Mouse (Mus musculus) MEL (cell line): ENCODE measurements around the gene Dapk2. TPM values are rescaled to one million over a fixed set of nuclear protein-coding genes. Genes with fewer than 3 reads are reported as not detected.
A peak's percentile ranks its signal among the peaks of the same experiment; 100 is the strongest.

Source experiments
- DNase-seq: peaks from one replicate; pipeline ENCODE4 v3.0.0; 2011; ENCODE audit warnings: low read depth, low spot score
- H3K27ac ChIP-seq: 2 replicates; pipeline ENCODE4 v1.5.1; 2012; ENCODE audit warnings: low read depth, mild to moderate bottlenecking, control low read depth, low read length, moderate library complexity; ENCODE audit not compliant: control insufficient read depth
- H3K27me3 ChIP-seq, 2 experiments: fragments of 150-350 bp in 1 of 2; sonication (generic) in 1 of 2; 2 replicates each; pipeline ENCODE4 v1.6.1; 2012; ENCODE audit warnings: low read length in 2 of 2, mild to moderate bottlenecking in 2 of 2, improper control_type of control experiment in 1 of 2, moderate library complexity in 1 of 2; ENCODE audit not compliant: insufficient read depth in 2 of 2, control insufficient read depth in 1 of 2
- H3K36me3 ChIP-seq, 2 experiments: 2 replicates each; pipeline ENCODE4 v1.6.1; 2012 to 2014; ENCODE audit warnings: low read length in 2 of 2, improper control_type of control experiment in 1 of 2, inconsistent platforms in 1 of 2, mild to moderate bottlenecking in 1 of 2; ENCODE audit not compliant: insufficient read depth in 2 of 2, control insufficient read depth in 1 of 2
- H3K4me1 ChIP-seq, 2 experiments: fragments of 150-350 bp in 1 of 2; sonication (generic) in 1 of 2; 2 replicates each; pipeline ENCODE4 v1.6.1; 2012; ENCODE audit warnings: low read length in 2 of 2, improper control_type of control experiment in 1 of 2, mild to moderate bottlenecking in 1 of 2; ENCODE audit not compliant: insufficient read depth in 2 of 2, control insufficient read depth in 1 of 2
- H3K4me3 ChIP-seq, 2 experiments: fragments of 150-350 bp in 1 of 2; sonication (generic) in 1 of 2; 2 replicates each; pipeline ENCODE4 v1.5.1; 2012; ENCODE audit warnings: low read depth in 2 of 2, low read length in 2 of 2, mild to moderate bottlenecking in 2 of 2, moderate library complexity in 2 of 2, control low read depth in 1 of 2, improper control_type of control experiment in 1 of 2; ENCODE audit not compliant: control insufficient read depth in 1 of 2, insufficient read depth in 1 of 2
- H3K79me2 ChIP-seq: 2 replicates; pipeline ENCODE4 v1.6.1; 2012; ENCODE audit warnings: mild to moderate bottlenecking, low read length, moderate library complexity; ENCODE audit not compliant: control insufficient read depth, poor library complexity, insufficient read depth
- H3K9ac ChIP-seq: 2 replicates; pipeline ENCODE4 v1.6.1; 2012; ENCODE audit warnings: low read depth, mild to moderate bottlenecking, control low read depth, low read length, moderate library complexity; ENCODE audit not compliant: control insufficient read depth, poor library complexity, severe bottlenecking
- H3K9me3 ChIP-seq: fragments of 150-350 bp; sonication (generic); replicated peaks from 2 replicates; pipeline ENCODE4 v1.6.1; 2012; ENCODE audit warnings: mild to moderate bottlenecking, low read length, improper control_type of control experiment, moderate library complexity; ENCODE audit not compliant: insufficient read depth
- CHD1 ChIP-seq: IDR thresholded peaks from 2 replicates; pipeline ENCODE4 v1.6.1; 2012; ENCODE audit warnings: low read depth, mild to moderate bottlenecking, inconsistent platforms, low read length, improper control_type of control experiment
- CHD2 ChIP-seq: IDR thresholded peaks from 2 replicates; pipeline ENCODE4 v1.6.1; 2011; ENCODE audit warnings: low read length, improper control_type of control experiment
- E2F4 ChIP-seq: IDR thresholded peaks from 2 replicates; pipeline ENCODE4 v1.6.1; 2011; ENCODE audit warnings: low read depth, low read length, improper control_type of control experiment, borderline replicate concordance
- ELF1 ChIP-seq: IDR thresholded peaks from 2 replicates; pipeline ENCODE4 v1.6.1; 2014; ENCODE audit warnings: low read depth, mild to moderate bottlenecking, inconsistent platforms, low read length, improper control_type of control experiment, moderate library complexity
- EP300 ChIP-seq, 2 experiments: IDR thresholded peaks; 2 replicates each; pipeline ENCODE4 v1.6.1; 2011; ENCODE audit warnings: improper control_type of control experiment in 2 of 2, low read length in 2 of 2, low read depth in 1 of 2, mild to moderate bottlenecking in 1 of 2
- ETS1 ChIP-seq: IDR thresholded peaks from 2 replicates; pipeline ENCODE4 v1.6.1; 2012; ENCODE audit warnings: low read depth, mild to moderate bottlenecking, inconsistent platforms, low read length, improper control_type of control experiment, moderate library complexity
- GABPA ChIP-seq: IDR thresholded peaks from 2 replicates; pipeline ENCODE4 v1.6.1; 2012; ENCODE audit warnings: low read depth, mild to moderate bottlenecking, inconsistent platforms, low read length, improper control_type of control experiment, moderate library complexity
- GATA1 ChIP-seq: IDR thresholded peaks from 2 replicates; pipeline ENCODE4 v1.6.1; 2011; ENCODE audit warnings: low read depth, low read length, improper control_type of control experiment
- HCFC1 ChIP-seq: IDR thresholded peaks from 2 replicates; pipeline ENCODE4 v1.6.1; 2012; ENCODE audit warnings: low read depth, mild to moderate bottlenecking, inconsistent platforms, low read length, improper control_type of control experiment, moderate library complexity
- MAFK ChIP-seq: IDR thresholded peaks from 2 replicates; pipeline ENCODE4 v1.6.1; 2011; ENCODE audit warnings: low read depth, mild to moderate bottlenecking, low read length, improper control_type of control experiment, borderline replicate concordance
- MAZ ChIP-seq: IDR thresholded peaks from 2 replicates; pipeline ENCODE4 v1.6.1; 2012; ENCODE audit warnings: low read depth, mild to moderate bottlenecking, inconsistent platforms, low read length, improper control_type of control experiment
- MXI1 ChIP-seq: IDR thresholded peaks from 2 replicates; pipeline ENCODE4 v1.6.1; 2011; ENCODE audit warnings: mild to moderate bottlenecking, low read depth, low read length, improper control_type of control experiment
- MYB ChIP-seq: IDR thresholded peaks from 2 replicates; pipeline ENCODE4 v1.6.1; 2011; ENCODE audit warnings: mild to moderate bottlenecking, low read depth, low read length, improper control_type of control experiment
- NELFE ChIP-seq: IDR thresholded peaks from 2 replicates; pipeline ENCODE4 v1.6.1; 2011; ENCODE audit warnings: low read depth, low read length, improper control_type of control experiment
- POLR2A ChIP-seq, 2 experiments: IDR thresholded peaks; 2 replicates each; pipeline ENCODE4 v1.6.1; 2011 to 2012; ENCODE audit warnings: low read length in 2 of 2, mild to moderate bottlenecking in 2 of 2, control low read depth in 1 of 2, improper control_type of control experiment in 1 of 2, low read depth in 1 of 2, moderate library complexity in 1 of 2; ENCODE audit not compliant: control insufficient read depth in 1 of 2, insufficient read depth in 1 of 2, poor library complexity in 1 of 2
- POLR2AphosphoS2 ChIP-seq: IDR thresholded peaks from 2 replicates; pipeline ENCODE4 v1.6.1; 2011; ENCODE audit warnings: low read length, improper control_type of control experiment
- POLR2AphosphoS5 ChIP-seq: IDR thresholded peaks from 2 replicates; pipeline ENCODE4 v1.6.1; 2012; ENCODE audit warnings: low read depth, borderline replicate concordance, mild to moderate bottlenecking, inconsistent platforms, low read length, moderate library complexity, mixed read lengths
- RAD21 ChIP-seq: IDR thresholded peaks from 2 replicates; pipeline ENCODE4 v1.6.1; 2011; ENCODE audit warnings: mild to moderate bottlenecking, low read depth, low read length, improper control_type of control experiment
- SIN3A ChIP-seq: IDR thresholded peaks from 2 replicates; pipeline ENCODE4 v1.6.1; 2012; ENCODE audit warnings: low read length, improper control_type of control experiment, inconsistent platforms
- TBP ChIP-seq: IDR thresholded peaks from 2 replicates; pipeline ENCODE4 v1.8.0; 2011; ENCODE audit warnings: low read depth, low read length, improper control_type of control experiment
- TCF12 ChIP-seq: IDR thresholded peaks from 2 replicates; pipeline ENCODE4 v1.6.1; 2014; ENCODE audit warnings: low read depth, mild to moderate bottlenecking, inconsistent platforms, low read length, improper control_type of control experiment, moderate library complexity
- UBTF ChIP-seq: IDR thresholded peaks from 2 replicates; pipeline ENCODE4 v1.6.1; 2012; ENCODE audit warnings: low read depth, mild to moderate bottlenecking, inconsistent platforms, low read length, improper control_type of control experiment, moderate library complexity, borderline replicate concordance; ENCODE audit not compliant: insufficient read depth
- ZC3H11A ChIP-seq: IDR thresholded peaks from 2 replicates; pipeline ENCODE4 v1.6.1; 2012; ENCODE audit warnings: low read depth, mild to moderate bottlenecking, inconsistent platforms, low read length, improper control_type of control experiment
- ZKSCAN1 ChIP-seq: IDR thresholded peaks from 2 replicates; pipeline ENCODE4 v1.6.1; 2012; ENCODE audit warnings: low read depth, mild to moderate bottlenecking, inconsistent platforms, low read length, improper control_type of control experiment, moderate library complexity
- ZNF384 ChIP-seq: IDR thresholded peaks from 2 replicates; pipeline ENCODE4 v1.6.1; 2012; ENCODE audit warnings: low read depth, mild to moderate bottlenecking, inconsistent platforms, low read length, improper control_type of control experiment
- polyA plus RNA-seq, 2 experiments: library from polyadenylated mRNA; stranded (reverse) in 1 of 2; unstranded in 1 of 2; fragments of >175 nt in 1 of 2; fragments of >200 nt in 1 of 2; gene quantifications; 2 replicates each; pipeline versions ENCODE4 v1.2.1 to v1.2.4; 2012; ENCODE audit warnings: low replicate concordance in 2 of 2, low read depth in 1 of 2; ENCODE audit not compliant: insufficient read length in 2 of 2, insufficient read depth in 1 of 2, missing spikeins in 1 of 2
- total RNA-seq: library from RNA; depleted of rRNA; stranded (reverse); fragments of 300-350 nt; gene quantifications from 2 replicates; pipeline ENCODE4 v1.2.3, GENCODE M21; 2012

The Dapk2 gene
- total and polyA plus RNA-seq, 3 experiments: 5.8 to 8.3 TPM; not detected in 1

- H3K79me2 ChIP-seq: no peaks in the 10 kb centered on the region
- H3K36me3 ChIP-seq: peaks cover 0 to 12% of the 10 kb centered on the region in 2 experiments; a peak in 2 of 4 replicates
- DNase-seq: peak; percentile 59
- no peaks in the 10 kb centered on the region for H3K27me3 ChIP-seq
- H3K4me1 ChIP-seq: peaks cover 13% of the 10 kb centered on the region in 2 experiments
- no peak for TF ChIP-seq UBTF
- peak; percentile 39 for TF ChIP-seq GATA1
- 0 out of 2 replicates have a peak, but pooled peaks have one; percentile 32 for TF ChIP-seq ETS1
- peak; percentile 62 to 80 for TF ChIP-seq EP300 (IDR thresholded peaks at IDR 0.05; ENCODE audit: low read depth in 1 of 2, low read length in 2 of 2)
- TF ChIP-seq MYB: peak; percentile 37; the same call in 1 of the 2 replicates
- no peak overlapping the region for H3K9ac ChIP-seq
- peak overlapping the region; percentile 17; the same call in 1 of the 2 replicates for H3K27ac ChIP-seq
- no peak overlapping the region; a peak in 1 of 4 replicates for H3K4me3 ChIP-seq
- no peaks in the 10 kb centered on the region for H3K9me3 ChIP-seq
These were observed 105.7 kb downstream of the Dapk2 start for GRCm38 (mm10) chr9:66263701-66264100.

- Histone ChIP-seq H3K4me1 (peaks cover 13% of the 10 kb centered on the region in 2 experiments), H3K27me3 (no peaks in the 10 kb centered on the region), H3K27ac (no peak overlapping the region), H3K79me2 (no peaks in the 10 kb centered on the region), H3K36me3 (peaks cover 0 to 12% of the 10 kb centered on the region in 2 experiments; a peak in 2 of 4 replicates), H3K9ac (no peak overlapping the region)
- no peak for DNase-seq
- TF ChIP-seq NELFE (no peak), POLR2AphosphoS5 (no peak)
- TF ChIP-seq, all 39 proteins: peak for 0
- no peaks in the 10 kb centered on the region for H3K9me3 ChIP-seq
- H3K4me3 ChIP-seq: no peak overlapping the region
These were observed 107.6 kb downstream of the Dapk2 start for GRCm38 (mm10) chr9:66265645-66266044.

- H3K9ac ChIP-seq: no peak overlapping the region
- no peaks in the 10 kb centered on the region for H3K79me2 ChIP-seq
- H3K36me3 ChIP-seq: peaks cover 0 to 12% of the 10 kb centered on the region in 2 experiments; a peak in 2 of 4 replicates
- H3K27me3 ChIP-seq: no peaks in the 10 kb centered on the region
- no peaks in the 10 kb centered on the region for H3K9me3 ChIP-seq
- H3K4me3 ChIP-seq: no peak overlapping the region
- H3K27ac ChIP-seq: no peak overlapping the region
- no peak for TF ChIP-seq ZNF384
- no peak for TF ChIP-seq HCFC1
- TF ChIP-seq ZC3H11A: no peak
- no peak for TF ChIP-seq GABPA
- no peak for TF ChIP-seq CHD1
- TF ChIP-seq MYB: no peak
- TF ChIP-seq POLR2A (IDR thresholded peaks at IDR 0.05; ENCODE audit: control insufficient read depth in 1 of 2, insufficient read depth in 1 of 2, low read depth in 1 of 2, low read length in 2 of 2, poor library complexity in 1 of 2): no peak
- no peak for TF ChIP-seq TCF12
- no peak for TF ChIP-seq CHD2
- TF ChIP-seq MXI1: no peak
- no peak for TF ChIP-seq ELF1
- no peak for TF ChIP-seq MAZ
- TF ChIP-seq ZKSCAN1: no peak
- TF ChIP-seq POLR2AphosphoS2: no peak
- TF ChIP-seq RAD21: no peak
- TF ChIP-seq MAFK: no peak
- no peak for TF ChIP-seq TBP
- TF ChIP-seq SIN3A: no peak
- TF ChIP-seq E2F4: no peak
- TF ChIP-seq ETS1: no peak
- peaks cover 13% of the 10 kb centered on the region in 2 experiments for H3K4me1 ChIP-seq
- DNase-seq: peak; percentile 38
These were observed 108.5 kb downstream of the Dapk2 start for GRCm38 (mm10) chr9:66266237-66267170.
